Comparison of ENCODE assay signal across 9 mouse cellular contexts in genomic region chr6:125137002-125137671, GRCm38 (mm10). TPM values are rescaled to one million over a fixed set of nuclear protein-coding genes. Genes with fewer than 3 reads are reported as not detected.
A peak's percentile ranks its signal among the peaks of the same experiment; 100 is the strongest.
DNase-seq lines count a peak whose midpoint lies in the region; ATAC-seq and TF ChIP-seq lines count a peak whose summit lies in the region.
"Had no signal": no experiment of that assay in that cellular context is flagged by ENCODE, and none has a peak within 500 bp of the region (broad histone marks: within the 10 kb centered on the region; RNA-seq: fewer than 3 reads in every experiment).

No protein-coding gene starts in this region.

- no peaks in the 10 kb centered on the region for H3K9me3 ChIP-seq in forebrain, postnatal 0 days (ENCODE audit: low read length)
- H3K9me3 ChIP-seq in forebrain, embryonic 10.5 days = no peaks in the 10 kb centered on the region
- H3K9me3 ChIP-seq in liver, postnatal 0 days (ENCODE audit: low read length) = no peaks in the 10 kb centered on the region
- H3K9me3 ChIP-seq in liver, embryonic 11.5 days (ENCODE audit: control insufficient read depth, low read length) = no peaks in the 10 kb centered on the region
- no peaks in the 10 kb centered on the region for H3K9me3 ChIP-seq in MEL (replicated peaks; ENCODE audit: insufficient read depth, low read length)

- no peak overlapping the region for H3K27ac ChIP-seq in forebrain, postnatal 0 days (ENCODE audit: low read depth, low read length)
- no peak overlapping the region for H3K27ac ChIP-seq in forebrain, embryonic 10.5 days
- H3K27ac ChIP-seq in liver, postnatal 0 days (ENCODE audit: low read depth) = no peak overlapping the region
- no peak overlapping the region for H3K27ac ChIP-seq in liver, embryonic 11.5 days (ENCODE audit: low read depth, low read length)
- H3K27ac ChIP-seq in MEL (ENCODE audit: control insufficient read depth, low read depth, low read length) = no peak overlapping the region

- H3K4me2 ChIP-seq in forebrain, postnatal 0 days (ENCODE audit: low read depth) = no peak overlapping the region
- no peak overlapping the region for H3K4me2 ChIP-seq in liver, postnatal 0 days (ENCODE audit: low read depth, low read length)
- H3K4me2 ChIP-seq in liver, embryonic 11.5 days = no peak overlapping the region

- no peak overlapping the region for H3K4me3 ChIP-seq in forebrain, postnatal 0 days (ENCODE audit: low read depth, low read length)
- H3K4me3 ChIP-seq in forebrain, embryonic 10.5 days = no peak overlapping the region
- H3K4me3 ChIP-seq in liver, postnatal 0 days (ENCODE audit: low read depth, low read length) = no peak overlapping the region
- H3K4me3 ChIP-seq in liver, embryonic 11.5 days (ENCODE audit: low read depth, low read length) = no peak overlapping the region
- no peak overlapping the region for H3K4me3 ChIP-seq in MEL (ENCODE audit: control insufficient read depth in 1 of 2, insufficient read depth in 1 of 2, low read depth in 2 of 2, low read length in 2 of 2)
- H3K4me3 ChIP-seq: myocyte had no signal

- no peak for TF ChIP-seq RAD21 in MEL (IDR thresholded peaks at IDR 0.05; ENCODE audit: low read depth, low read length)

- no peaks in the 10 kb centered on the region for H3K27me3 ChIP-seq in forebrain, postnatal 0 days (ENCODE audit: insufficient read depth, low read length)
- H3K27me3 ChIP-seq in forebrain, embryonic 10.5 days (ENCODE audit: poor library complexity, severe bottlenecking) = no peaks in the 10 kb centered on the region
- no peaks in the 10 kb centered on the region for H3K27me3 ChIP-seq in liver, postnatal 0 days (ENCODE audit: insufficient read depth, low read length)
- no peaks in the 10 kb centered on the region for H3K27me3 ChIP-seq in liver, embryonic 11.5 days (replicated peaks; ENCODE audit: control insufficient read depth, insufficient read depth, low read length)
- H3K27me3 ChIP-seq in MEL (ENCODE audit: control insufficient read depth in 1 of 2, insufficient read depth in 2 of 2, low read length in 2 of 2) = no peaks in the 10 kb centered on the region

- peak; percentile 55 for DNase-seq in forebrain, postnatal 0 days
- DNase-seq in forebrain, embryonic 10.5 days (ENCODE audit: extremely low spot score, low spot score) = no peak
- DNase-seq in liver, postnatal 0 days = peak; percentile 70
- DNase-seq in liver, embryonic 11.5 days (ENCODE audit: low spot score) = no peak
- peak; percentile 56 for DNase-seq in MEL (ENCODE audit: low read depth, low spot score)
- DNase-seq in heart, postnatal 4 days = peak; percentile 68
- DNase-seq in right cerebral cortex, postnatal 4 days = peak; percentile 76
- no peak for DNase-seq in ovary, adult 18-20 months (ENCODE audit: low spot score)

- TF ChIP-seq CTCF in forebrain, postnatal 0 days (IDR thresholded peaks at IDR 0.05; ENCODE audit: low read depth) = peak; percentile 71
- peak; percentile 72 for TF ChIP-seq CTCF in liver, postnatal 0 days (IDR thresholded peaks at IDR 0.05; ENCODE audit: low read depth)
- peak; percentile 55 to 73 (median 72) for TF ChIP-seq CTCF in MEL (IDR thresholded peaks at IDR 0.05 in 2 of 3, conservative IDR thresholded peaks at IDR 0.05 in 1 of 3; ENCODE audit: control insufficient read depth in 1 of 3, insufficient read depth in 1 of 3, low read depth in 2 of 3, low read length in 3 of 3, poor library complexity in 1 of 3, severe bottlenecking in 1 of 3)

- no peak for TF ChIP-seq EP300 in liver, postnatal 0 days (IDR thresholded peaks at IDR 0.05; ENCODE audit: low read depth)
- no peak for TF ChIP-seq EP300 in MEL (IDR thresholded peaks at IDR 0.05; ENCODE audit: low read depth in 1 of 2, low read length in 2 of 2)

- ATAC-seq in forebrain, postnatal 0 days = peak; percentile 53
- ATAC-seq in liver, postnatal 0 days = no peak
- no peak for ATAC-seq in liver, embryonic 11.5 days (replicated peaks; ENCODE audit: low FRiP score)

- WGBS in forebrain, postnatal 0 days = 85% methylated on average over 19 of the region's 19 CpGs
- WGBS in forebrain, embryonic 10.5 days = 91% methylated on average over 19 of the region's 19 CpGs
- WGBS in liver, postnatal 0 days (ENCODE audit: insufficient replicate concordance) = 92% methylated on average over 19 of the region's 19 CpGs
- WGBS in liver, embryonic 11.5 days = 87% methylated on average over 19 of the region's 19 CpGs

- peaks cover 6% of the 10 kb centered on the region; the same call in 1 of the 2 replicates for H3K4me1 ChIP-seq in forebrain, postnatal 0 days (ENCODE audit: insufficient read depth)
- peaks cover 14% of the 10 kb centered on the region for H3K4me1 ChIP-seq in forebrain, embryonic 10.5 days
- peaks cover 5% of the 10 kb centered on the region; the same call in 1 of the 2 replicates for H3K4me1 ChIP-seq in liver, postnatal 0 days (ENCODE audit: insufficient read depth)
- peaks cover 9% of the 10 kb centered on the region for H3K4me1 ChIP-seq in liver, embryonic 11.5 days (replicated peaks; ENCODE audit: control insufficient read depth, insufficient read depth, low read length)
- H3K4me1 ChIP-seq in MEL (ENCODE audit: control insufficient read depth in 1 of 2, insufficient read depth in 2 of 2, low read length in 2 of 2) = peaks cover 7 to 13% of the 10 kb centered on the region in 2 experiments; a peak in 2 of 4 replicates

- TF ChIP-seq POLR2A in MEL (IDR thresholded peaks at IDR 0.05; ENCODE audit: control insufficient read depth in 1 of 2, insufficient read depth in 1 of 2, low read depth in 1 of 2, low read length in 2 of 2, poor library complexity in 1 of 2) = 0 out of 4 replicates have a peak, but pooled peaks of 1 of the 2 experiments have one; percentile 30

- H3K36me3 ChIP-seq in forebrain, postnatal 0 days (ENCODE audit: insufficient read depth) = peaks cover 72% of the 10 kb centered on the region
- peaks cover 93% of the 10 kb centered on the region for H3K36me3 ChIP-seq in forebrain, embryonic 10.5 days (replicated peaks)
- peaks cover 78% of the 10 kb centered on the region for H3K36me3 ChIP-seq in liver, postnatal 0 days (replicated peaks; ENCODE audit: insufficient read depth, low read length)
- H3K36me3 ChIP-seq in liver, embryonic 11.5 days (ENCODE audit: control insufficient read depth, insufficient read depth, low read length) = peaks cover 74% of the 10 kb centered on the region
- H3K36me3 ChIP-seq in MEL (ENCODE audit: control insufficient read depth in 1 of 2, insufficient read depth in 2 of 2, low read length in 2 of 2) = peaks cover 25 to 30% of the 10 kb centered on the region in 2 experiments

- no peak overlapping the region for H3K9ac ChIP-seq in forebrain, postnatal 0 days
- H3K9ac ChIP-seq in liver, postnatal 0 days (replicated peaks) = no peak overlapping the region
- no peak overlapping the region for H3K9ac ChIP-seq in liver, embryonic 11.5 days (ENCODE audit: low read depth, low read length)
- no peak overlapping the region for H3K9ac ChIP-seq in MEL (ENCODE audit: control insufficient read depth, low read depth, low read length, poor library complexity, severe bottlenecking)

- H3K79me2 ChIP-seq in MEL (ENCODE audit: control insufficient read depth, insufficient read depth, low read length, poor library complexity) = peaks cover 50% of the 10 kb centered on the region

RNA-seq across cellular contexts. Expression of gene Nop2, which starts 5.4 kb away (rescaled TPM):
- total RNA-seq in forebrain, postnatal 0 days (2014; rRNA removed) = 47.2 and 56.0 TPM in 2 replicates
- 39.6 and 43.5 TPM in 2 replicates for polyA plus RNA-seq in forebrain, postnatal 0 days (2015; fragmentation: Nextera tagmentation; extraction: Ambion mirVana)
- 101 and 103 TPM in 2 replicates for polyA plus RNA-seq in forebrain, embryonic 10.5 days (2016; fragmentation: Nextera tagmentation; extraction: Ambion mirVana)
- 23.2 and 24.8 TPM in 2 replicates for polyA plus RNA-seq in liver, postnatal 0 days (2015; fragmentation: Nextera tagmentation; extraction: Ambion mirVana)
- polyA plus RNA-seq in liver, embryonic 11.5 days (2014; fragmentation: Nextera tagmentation; extraction: Ambion mirVana) = 114 and 125 TPM in 2 replicates
- 210 and 263 TPM in 2 replicates for total RNA-seq in MEL (2012; rRNA removed)
- polyA plus RNA-seq in MEL (2012; ENCODE audit: insufficient read depth in 1 of 2, insufficient read length in 2 of 2, low read depth in 1 of 2, low replicate concordance in 2 of 2, missing spikeins in 1 of 2) = 100 to 1,000 TPM; 221 to 337 TPM
- total RNA-seq in heart, postnatal 4 days (2021) = 10 to 100 TPM; 24.4 to 25.3 TPM

RNA-seq across cellular contexts. Expression of gene Iffo1, which starts 7.9 kb away (rescaled TPM):
- 24.6 and 28.8 TPM in 2 replicates for total RNA-seq in forebrain, postnatal 0 days (2014; rRNA removed)
- 12.8 and 18.3 TPM in 2 replicates for polyA plus RNA-seq in forebrain, postnatal 0 days (2015; fragmentation: Nextera tagmentation; extraction: Ambion mirVana)
- polyA plus RNA-seq in forebrain, embryonic 10.5 days (2016; fragmentation: Nextera tagmentation; extraction: Ambion mirVana) = 9.2 and 10.0 TPM in 2 replicates
- 4.2 and 4.8 TPM in 2 replicates for polyA plus RNA-seq in liver, postnatal 0 days (2015; fragmentation: Nextera tagmentation; extraction: Ambion mirVana)
- polyA plus RNA-seq in liver, embryonic 11.5 days (2014; fragmentation: Nextera tagmentation; extraction: Ambion mirVana) = 7.7 and 9.9 TPM in 2 replicates
- 75.4 and 96.1 TPM in 2 replicates for total RNA-seq in MEL (2012; rRNA removed)
- polyA plus RNA-seq in MEL (2012; ENCODE audit: insufficient read depth in 1 of 2, insufficient read length in 2 of 2, low read depth in 1 of 2, low replicate concordance in 2 of 2, missing spikeins in 1 of 2) = 10 to 100 TPM in 1 of 2 experiments, not detected in 1; 96.9 TPM
- total RNA-seq in heart, postnatal 4 days (2021) = 10 to 100 TPM; 18.0 to 18.6 TPM

RNA-seq across cellular contexts. Expression of gene Gapdh, which starts 29.1 kb away (rescaled TPM):
- total RNA-seq in forebrain, postnatal 0 days (2014; rRNA removed) = 2,022 and 2,511 TPM in 2 replicates
- 1,543 and 1,551 TPM in 2 replicates for polyA plus RNA-seq in forebrain, postnatal 0 days (2015; fragmentation: Nextera tagmentation; extraction: Ambion mirVana)
- polyA plus RNA-seq in forebrain, embryonic 10.5 days (2016; fragmentation: Nextera tagmentation; extraction: Ambion mirVana) = 3,225 and 3,313 TPM in 2 replicates
- polyA plus RNA-seq in liver, postnatal 0 days (2015; fragmentation: Nextera tagmentation; extraction: Ambion mirVana) = 1,355 and 1,565 TPM in 2 replicates
- polyA plus RNA-seq in liver, embryonic 11.5 days (2014; fragmentation: Nextera tagmentation; extraction: Ambion mirVana) = 2,450 and 2,526 TPM in 2 replicates
- total RNA-seq in MEL (2012; rRNA removed) = 723 and 1,144 TPM in 2 replicates
- polyA plus RNA-seq in MEL (2012; ENCODE audit: insufficient read depth in 1 of 2, insufficient read length in 2 of 2, low read depth in 1 of 2, low replicate concordance in 2 of 2, missing spikeins in 1 of 2) = 1,000 to 10,000 TPM in 1 of 2 experiments, not detected in 1; 1,834 TPM
- 1,000 to 10,000 TPM; 3,371 to 3,611 TPM for total RNA-seq in heart, postnatal 4 days (2021)

RNA-seq across cellular contexts. Expression of gene Chd4, which starts 41.4 kb away (rescaled TPM):
- total RNA-seq in forebrain, postnatal 0 days (2014; rRNA removed) = 121 and 141 TPM in 2 replicates
- polyA plus RNA-seq in forebrain, postnatal 0 days (2015; fragmentation: Nextera tagmentation; extraction: Ambion mirVana) = 53.3 and 72.6 TPM in 2 replicates
- 91.0 and 99.4 TPM in 2 replicates for polyA plus RNA-seq in forebrain, embryonic 10.5 days (2016; fragmentation: Nextera tagmentation; extraction: Ambion mirVana)
- polyA plus RNA-seq in liver, postnatal 0 days (2015; fragmentation: Nextera tagmentation; extraction: Ambion mirVana) = 20.0 and 24.5 TPM in 2 replicates
- polyA plus RNA-seq in liver, embryonic 11.5 days (2014; fragmentation: Nextera tagmentation; extraction: Ambion mirVana) = 62.5 and 71.6 TPM in 2 replicates
- total RNA-seq in MEL (2012; rRNA removed) = 173 and 193 TPM in 2 replicates
- polyA plus RNA-seq in MEL (2012; ENCODE audit: insufficient read depth in 1 of 2, insufficient read length in 2 of 2, low read depth in 1 of 2, low replicate concordance in 2 of 2, missing spikeins in 1 of 2) = 100 to 1,000 TPM in 1 of 2 experiments, 10 to 100 TPM in 1; 93.0 to 232 TPM
- 100 to 1,000 TPM; 202 to 210 TPM for total RNA-seq in heart, postnatal 4 days (2021)

RNA-seq across cellular contexts. Expression of gene Ncapd2, which starts 54.4 kb away (rescaled TPM):
- 32.5 and 43.5 TPM in 2 replicates for total RNA-seq in forebrain, postnatal 0 days (2014; rRNA removed)
- polyA plus RNA-seq in forebrain, postnatal 0 days (2015; fragmentation: Nextera tagmentation; extraction: Ambion mirVana) = 18.9 and 25.8 TPM in 2 replicates
- 271 and 274 TPM in 2 replicates for polyA plus RNA-seq in forebrain, embryonic 10.5 days (2016; fragmentation: Nextera tagmentation; extraction: Ambion mirVana)
- 33.5 and 39.1 TPM in 2 replicates for polyA plus RNA-seq in liver, postnatal 0 days (2015; fragmentation: Nextera tagmentation; extraction: Ambion mirVana)
- 150 and 158 TPM in 2 replicates for polyA plus RNA-seq in liver, embryonic 11.5 days (2014; fragmentation: Nextera tagmentation; extraction: Ambion mirVana)
- 86.6 and 88.8 TPM in 2 replicates for total RNA-seq in MEL (2012; rRNA removed)
- polyA plus RNA-seq in MEL (2012; ENCODE audit: insufficient read depth in 1 of 2, insufficient read length in 2 of 2, low read depth in 1 of 2, low replicate concordance in 2 of 2, missing spikeins in 1 of 2) = 100 to 1,000 TPM in 1 of 2 experiments, not detected in 1; 394 TPM
- total RNA-seq in heart, postnatal 4 days (2021) = 100 to 1,000 TPM; 101 to 111 TPM

Comparison
In these comparisons a context has a peak if more than half of its experiments do, and no peak if none do; other contexts are left out.
1. DNase-seq: peak in forebrain, postnatal 0 days (single experiment), liver, postnatal 0 days (single experiment), MEL (single experiment), heart, postnatal 4 days (single experiment) and right cerebral cortex, postnatal 4 days (single experiment); none in forebrain, embryonic 10.5 days (single experiment), liver, embryonic 11.5 days (single experiment) and ovary, adult 18-20 months (single experiment).
2. Peak in every context shown above with its lines, with median percentiles within 50 percentile points of each other: CTCF ChIP-seq.